Mouse (Mus musculus) CD8-positive naive resting alpha-beta T cell, adult 2 months (primary cell): ENCODE results near the gene Urad.
A peak's percentile ranks its signal among the peaks of the same experiment; 100 is the strongest.

Source experiments
- DNase-seq, 2 experiments: peaks; one replicate each; pipeline ENCODE4 v3.0.0; 2022; ENCODE audit warnings: low read depth in 2 of 2, low spot score in 2 of 2

The Urad gene

GRCm38 (mm10) chr5:147322183-147322582, at the start of gene Urad:
TSS of gene Urad (minus strand) at chr5:147322440.
- DNase-seq = no peak

- DNase-seq = no peak
Observed at GRCm38 (mm10) chr5:147370276-147370675, 48.0 kb upstream of the Urad start.

GRCm38 (mm10) chr5:147368221-147368620, 46.0 kb upstream of the Urad start:
- DNase-seq = no peak

GRCm38 (mm10) chr5:147365995-147366765, 43.9 kb upstream of the Urad start:
- peak; percentile 39 to 44 for DNase-seq

- DNase-seq = peak in 1 of 2 experiments; percentile 27
Observed at GRCm38 (mm10) chr5:147363054-147363453, 40.8 kb upstream of the Urad start.

- no peak for DNase-seq
Observed at GRCm38 (mm10) chr5:147358481-147358880, 36.2 kb upstream of the Urad start.

- DNase-seq = peak; percentile 50 to 58
Observed at GRCm38 (mm10) chr5:147357536-147357935, 35.3 kb upstream of the Urad start.

- no peak for DNase-seq
Observed at GRCm38 (mm10) chr5:147356260-147357055, 34.2 kb upstream of the Urad start.

GRCm38 (mm10) chr5:147355788-147356187, 33.5 kb upstream of the Urad start:
- DNase-seq = no peak

GRCm38 (mm10) chr5:147354985-147355384, 32.7 kb upstream of the Urad start:
- no peak for DNase-seq

- no peak for DNase-seq
Observed at GRCm38 (mm10) chr5:147354161-147354780, 32.0 kb upstream of the Urad start.

- no peak for DNase-seq
Observed at GRCm38 (mm10) chr5:147351931-147352330, 29.7 kb upstream of the Urad start.

- DNase-seq = no peak
Observed at GRCm38 (mm10) chr5:147345981-147346380, 23.7 kb upstream of the Urad start.

GRCm38 (mm10) chr5:147343904-147344303, 21.7 kb upstream of the Urad start:
- DNase-seq = no peak

GRCm38 (mm10) chr5:147342901-147343300, 20.7 kb upstream of the Urad start:
- no peak for DNase-seq

- DNase-seq = peak; percentile 55 to 57
Observed at GRCm38 (mm10) chr5:147340741-147341414, 18.6 kb upstream of the Urad start.

- no peak for DNase-seq
Observed at GRCm38 (mm10) chr5:147339560-147339959, 17.3 kb upstream of the Urad start.

GRCm38 (mm10) chr5:147338967-147339366, 16.7 kb upstream of the Urad start:
- DNase-seq = no peak

- DNase-seq = no peak
Observed at GRCm38 (mm10) chr5:147332711-147333110, 10.5 kb upstream of the Urad start.

GRCm38 (mm10) chr5:147331547-147331946, 9.3 kb upstream of the Urad start:
- DNase-seq = peak; percentile 74 to 79

GRCm38 (mm10) chr5:147329946-147330345, 7.7 kb upstream of the Urad start:
- DNase-seq = no peak
